Mouse (Mus musculus) adrenal gland, postnatal 25 days (tissue): ENCODE measurements around the gene Etv6. TPM values are rescaled to one million over a fixed set of nuclear protein-coding genes. Genes with fewer than 3 reads are reported as not detected.
"Not testable (repeated sequence)": the region's sequence is repeated elsewhere in the genome, so short reads cannot be mapped to it uniquely, and the experiment has no call there.

Experiments
- DNase-seq: peaks from one replicate; pipeline ENCODE4 v3.0.0; 2021; ENCODE audit warnings: mixed read lengths
- long read RNA-seq: library from polyadenylated mRNA; stranded (forward); transcript quantifications from one replicate; pipeline ENCODE4 v2.0.0, GENCODE M21; 2021
- total RNA-seq: library from RNA; stranded (reverse); gene quantifications from 2 replicates; pipeline ENCODE4 v1.2.3, GENCODE M21; 2021

Etv6 gene
- 40.9 and 66.0 TPM in 2 replicates for total RNA-seq
- long read RNA-seq, full-length matches to known transcripts = 2 of 13 reads
- long read RNA-seq, partial matches to known transcripts = 2 of 13 reads
- long read RNA-seq, other reads (novel, unspliced or antisense) = 9 of 13 reads

DNA sequence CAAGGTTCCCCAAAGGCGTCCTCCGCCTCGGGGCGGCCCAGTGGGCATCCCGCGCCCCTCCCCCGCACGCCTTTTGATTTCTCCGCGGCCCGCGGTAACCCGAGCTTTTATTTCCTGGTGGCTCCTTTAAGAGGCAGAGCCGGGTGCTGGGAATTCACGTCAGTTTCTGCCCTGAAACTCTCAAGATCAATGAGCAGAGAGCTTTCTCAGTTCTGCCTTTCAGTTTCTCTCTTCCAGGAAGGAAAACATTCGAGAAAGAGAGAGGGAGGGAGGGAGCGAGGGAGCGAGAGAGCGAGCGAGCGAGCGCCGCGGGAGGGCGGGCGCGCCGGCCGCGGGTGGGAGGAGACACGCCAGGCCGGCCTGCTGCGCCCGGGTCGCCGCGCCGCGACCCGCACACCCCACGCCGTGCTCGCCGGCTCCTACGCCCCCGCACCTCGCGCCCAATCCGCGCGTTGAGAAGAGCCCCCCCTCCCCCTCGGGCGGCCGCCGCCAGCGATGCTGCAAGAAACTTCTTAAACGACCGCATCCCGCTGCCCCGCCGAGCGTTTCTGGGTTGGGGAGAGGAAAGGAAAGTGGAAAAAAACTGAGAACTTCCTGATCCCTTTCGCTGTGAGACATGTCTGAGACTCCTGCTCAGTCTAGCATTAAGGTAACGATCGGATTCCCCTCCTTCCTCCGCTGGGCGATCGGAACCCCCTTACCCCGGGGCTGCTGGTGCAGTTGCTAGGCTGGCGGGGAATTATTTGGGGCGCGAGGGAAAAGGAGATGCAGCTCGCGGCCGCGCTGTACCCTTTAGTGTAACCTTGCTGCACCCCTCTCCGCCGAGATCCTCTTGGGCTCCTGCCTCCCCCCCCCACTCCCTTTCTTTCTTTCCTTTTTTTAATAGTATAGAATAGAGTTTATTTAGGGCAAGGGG lies at the start of gene Etv6:
Etv6 (plus strand) TSS at position 211 of the 916 bp plus-strand sequence.
- peak; percentile 79 for DNase-seq

DNA sequence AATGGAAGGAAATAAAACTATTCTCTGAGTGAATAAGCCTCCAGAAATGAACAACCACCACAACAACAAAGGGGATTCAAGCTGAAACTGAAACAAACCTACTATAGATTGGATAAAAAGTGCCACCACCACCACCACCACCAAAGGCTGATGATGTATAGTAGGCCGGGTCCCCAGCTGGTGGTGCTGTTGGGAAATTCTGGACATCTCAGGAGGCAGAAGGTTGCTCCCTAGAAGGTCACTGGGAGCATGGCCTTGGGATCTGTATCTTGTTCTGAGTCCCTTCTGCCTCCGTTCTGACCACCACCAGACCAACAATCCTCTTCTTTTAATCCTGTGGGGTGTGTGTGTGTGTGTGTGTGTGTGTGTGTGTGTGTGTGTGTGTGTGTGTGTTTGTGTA lies 49.3 kb upstream of the Etv6 start:
- DNase-seq = peak; percentile 24

DNA sequence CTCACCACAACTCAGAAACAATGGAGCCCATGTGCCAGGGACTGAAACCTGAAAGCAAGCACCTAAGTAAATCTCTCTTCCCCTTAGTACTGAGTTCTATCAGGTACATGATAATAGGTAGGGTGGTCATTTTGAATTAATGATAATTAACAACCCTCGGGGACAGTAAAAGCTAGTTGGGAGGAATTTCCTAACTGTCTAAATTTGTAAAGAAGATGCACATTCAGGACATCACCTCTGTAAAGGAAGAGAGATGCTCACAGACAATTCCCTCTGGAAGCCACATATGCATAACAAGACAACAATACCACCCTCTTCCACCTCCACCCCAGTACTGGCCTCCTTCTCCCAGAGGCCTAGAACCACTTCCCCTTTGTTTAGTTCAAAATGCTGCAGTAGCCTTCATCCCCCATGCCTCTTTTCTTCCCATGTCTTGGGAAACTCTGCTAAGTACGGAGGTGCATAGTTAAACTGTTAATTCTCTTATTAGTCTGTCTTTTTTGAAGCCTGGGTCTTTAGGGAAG lies 48.4 kb upstream of the Etv6 start:
- DNase-seq = no peak

DNA sequence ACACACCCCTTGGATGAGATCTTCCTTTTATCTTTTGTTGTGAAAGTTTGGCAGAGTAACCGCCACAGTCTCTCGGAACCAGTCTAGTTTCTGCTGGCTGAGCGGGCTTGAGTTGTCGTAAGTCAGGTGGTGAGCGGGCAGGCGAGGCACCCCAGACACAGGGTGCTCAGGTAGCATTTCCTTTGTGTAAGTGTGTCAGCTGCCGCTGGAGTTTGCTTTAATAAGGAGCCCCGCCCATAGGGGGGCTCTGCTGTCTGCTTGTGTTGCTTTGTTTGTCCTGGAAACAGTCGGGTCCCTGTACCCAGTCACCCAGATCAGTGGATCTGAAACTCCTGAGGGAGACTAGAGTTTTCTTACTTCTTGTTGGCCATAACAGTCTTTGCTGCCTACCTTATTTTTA lies 47.5 kb upstream of the Etv6 start:
- DNase-seq = no peak

DNA sequence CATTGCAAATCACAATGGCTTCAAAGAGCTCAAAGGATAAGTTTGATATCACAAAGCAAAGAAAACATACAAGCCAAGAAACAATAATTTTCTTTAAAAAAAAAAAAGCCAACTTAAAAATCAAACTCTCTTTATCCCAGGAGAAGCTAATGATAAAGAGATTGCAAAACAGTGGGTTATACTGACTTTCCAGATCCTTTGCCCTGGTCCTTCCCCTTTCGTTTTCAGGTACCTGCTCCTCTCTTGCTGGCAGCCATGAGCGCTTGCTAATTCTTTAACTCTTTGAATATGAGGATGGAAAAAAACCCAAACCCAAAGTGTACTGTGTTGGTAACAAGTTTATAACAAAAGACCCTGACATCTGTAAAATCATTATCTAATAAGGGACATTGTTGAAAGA lies 38.0 kb upstream of the Etv6 start:
- no peak for DNase-seq

DNA sequence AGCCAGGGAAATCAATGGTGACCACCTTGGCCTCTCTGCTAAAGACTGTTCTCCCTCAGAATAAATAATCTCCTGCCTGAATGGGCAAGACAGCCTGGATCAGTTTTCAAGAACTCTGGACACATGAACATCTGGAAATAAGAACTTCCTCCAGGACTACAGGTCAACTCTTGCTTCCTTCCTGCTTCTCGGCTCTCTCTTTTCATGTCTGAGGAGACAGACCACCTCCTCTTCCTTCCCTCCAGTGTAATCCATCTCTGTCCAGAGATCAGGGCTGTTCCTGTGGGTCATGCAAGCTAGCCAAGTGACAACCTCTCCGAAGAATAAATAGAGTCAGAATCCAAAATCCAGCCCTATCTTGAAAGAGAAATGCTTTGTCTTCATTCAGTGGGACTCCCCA lies 37.6 kb upstream of the Etv6 start:
- DNase-seq = no peak

DNA sequence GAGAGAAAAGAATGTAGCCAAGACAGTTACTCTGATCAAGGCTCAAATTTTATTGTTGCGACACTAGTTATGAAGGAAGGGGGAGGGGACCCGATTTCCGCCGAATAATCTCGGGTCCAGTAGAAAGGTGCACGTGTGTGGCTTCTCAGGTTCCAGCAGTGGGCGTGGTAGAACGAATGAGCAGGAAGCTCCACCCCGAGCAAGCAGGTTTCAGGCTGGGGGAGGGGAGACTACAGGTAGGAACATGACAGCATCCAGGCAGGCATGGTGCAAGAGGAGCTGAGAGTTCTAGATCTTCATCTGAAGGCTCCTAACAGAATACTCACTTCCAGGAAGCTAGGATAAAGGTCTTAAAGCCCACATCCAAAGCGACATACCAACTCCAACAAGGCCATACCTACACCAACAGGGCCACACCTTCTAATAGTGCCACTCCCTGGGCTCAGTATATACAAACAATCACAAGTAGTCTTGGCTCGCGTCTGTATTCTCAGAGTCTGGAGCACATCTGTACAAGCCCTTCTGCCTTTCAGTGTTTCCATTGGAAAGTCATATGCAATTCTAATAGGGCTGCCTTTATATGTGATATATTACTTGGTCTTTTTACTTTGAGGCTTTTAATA lies 20.9 kb upstream of the Etv6 start:
- DNase-seq = not testable (repeated sequence)

DNA sequence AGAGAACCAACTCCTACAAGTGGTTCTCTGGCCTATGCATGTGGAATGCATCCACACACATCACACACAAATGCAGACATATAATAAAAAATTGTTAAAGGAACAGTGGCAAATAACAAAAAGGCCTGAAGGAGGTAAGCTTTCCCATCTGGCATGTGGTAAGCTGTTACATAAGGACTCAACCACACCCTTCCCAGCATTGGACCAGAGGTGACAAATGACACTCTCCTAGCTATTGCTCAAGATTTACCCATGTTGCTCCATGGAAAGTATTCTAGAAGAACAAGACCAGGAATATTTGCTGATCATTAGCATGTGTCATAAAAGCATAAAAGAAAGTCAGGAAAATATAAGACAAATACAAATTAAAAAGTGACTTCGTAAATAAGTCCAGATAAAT lies 16.7 kb upstream of the Etv6 start:
- DNase-seq = no peak

DNA sequence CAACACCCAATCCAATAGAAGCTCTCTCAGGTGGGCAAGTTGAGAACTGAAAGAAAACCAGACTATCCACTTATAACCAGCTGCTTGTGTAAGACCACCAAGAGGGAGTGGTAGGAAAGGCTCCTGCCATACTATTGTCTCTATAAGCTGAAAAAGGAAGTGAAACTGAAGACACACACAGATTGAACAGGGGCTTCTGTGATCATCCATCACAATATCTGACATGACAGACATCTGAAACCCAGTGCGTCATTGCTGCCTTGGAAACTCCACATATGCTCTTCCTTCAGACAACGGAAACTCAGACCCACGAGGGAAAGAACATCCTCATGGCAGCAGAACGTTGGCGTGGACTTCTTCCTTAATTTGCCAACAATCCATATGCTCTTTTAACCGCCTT lies 14.7 kb upstream of the Etv6 start:
- DNase-seq = no peak

DNA sequence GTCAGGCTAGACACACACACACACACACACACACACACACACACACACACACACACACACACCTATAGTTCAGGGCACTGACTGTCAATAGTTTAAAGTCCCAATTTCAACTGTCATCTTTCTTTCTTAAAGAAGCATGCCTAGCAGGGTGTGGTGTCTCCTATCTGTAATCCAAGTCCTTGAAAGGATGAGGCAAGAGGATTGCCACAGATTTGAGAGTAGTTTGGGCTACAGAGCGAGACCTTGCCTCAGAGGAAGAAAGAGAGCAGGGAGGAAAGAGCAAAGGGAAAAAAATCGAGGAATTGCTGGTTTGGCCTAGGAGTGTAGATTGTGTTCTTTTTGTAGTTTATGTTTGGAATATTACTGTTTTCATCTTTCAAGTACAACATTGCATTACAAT lies 9.2 kb upstream of the Etv6 start:
- no peak for DNase-seq

DNA sequence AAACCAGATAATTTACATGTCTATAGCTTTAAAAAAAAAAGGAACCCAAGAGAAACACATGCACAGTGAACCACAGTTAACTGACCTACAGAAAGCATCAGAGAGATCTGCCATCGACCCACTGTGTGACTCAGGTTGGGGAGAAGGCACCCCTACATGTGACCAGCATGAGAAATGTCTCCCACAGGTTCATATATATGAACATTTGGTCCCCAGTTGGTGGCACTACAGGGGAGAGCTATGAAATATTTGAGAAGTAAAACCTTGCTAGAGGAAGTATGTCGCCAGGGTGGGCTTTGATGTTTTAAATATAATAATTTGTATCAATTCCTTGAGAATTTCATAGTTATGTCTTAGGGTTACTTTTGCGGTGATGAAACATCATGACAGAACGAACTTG lies 8.5 kb upstream of the Etv6 start:
- DNase-seq = no peak

DNA sequence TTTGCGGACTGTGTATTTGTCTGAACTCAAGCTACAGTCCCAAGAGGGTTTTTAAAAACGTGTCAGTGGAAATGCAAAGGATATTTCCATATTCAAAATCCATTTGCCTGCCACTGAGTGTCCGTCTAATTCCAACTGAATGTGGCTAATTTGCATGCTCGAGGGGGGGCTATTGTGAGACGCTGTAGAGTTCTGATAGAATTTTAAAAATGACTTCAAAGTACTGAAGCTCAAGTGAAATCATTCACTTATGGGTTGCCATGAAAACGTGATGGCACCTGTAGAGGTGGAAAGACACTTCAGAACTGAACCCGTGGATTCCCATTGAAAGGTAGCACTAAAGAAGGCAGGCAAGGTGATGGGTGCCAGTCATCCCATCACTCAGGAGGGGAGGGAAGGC lies 3.0 kb upstream of the Etv6 start:
- DNase-seq = no peak

DNA sequence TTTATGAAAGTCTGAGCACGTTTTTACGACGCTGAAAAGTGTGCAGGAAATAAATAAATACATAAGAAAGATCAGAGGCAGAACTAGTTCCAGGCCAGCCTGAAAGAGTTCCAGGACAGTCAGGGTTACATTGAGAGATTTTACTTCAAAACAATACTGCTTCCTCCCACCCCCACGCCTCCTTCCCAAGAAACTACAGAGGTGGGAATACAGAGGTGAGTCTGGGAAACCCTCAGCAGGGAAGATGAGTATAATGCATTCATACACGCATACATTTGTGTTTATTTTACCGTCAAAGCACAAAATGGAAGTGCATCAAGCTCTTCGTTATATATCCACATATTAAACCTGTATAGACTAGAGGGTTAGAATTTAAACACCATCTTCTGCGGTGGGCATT lies 1.1 kb upstream of the Etv6 start:
- DNase-seq = no peak

DNA sequence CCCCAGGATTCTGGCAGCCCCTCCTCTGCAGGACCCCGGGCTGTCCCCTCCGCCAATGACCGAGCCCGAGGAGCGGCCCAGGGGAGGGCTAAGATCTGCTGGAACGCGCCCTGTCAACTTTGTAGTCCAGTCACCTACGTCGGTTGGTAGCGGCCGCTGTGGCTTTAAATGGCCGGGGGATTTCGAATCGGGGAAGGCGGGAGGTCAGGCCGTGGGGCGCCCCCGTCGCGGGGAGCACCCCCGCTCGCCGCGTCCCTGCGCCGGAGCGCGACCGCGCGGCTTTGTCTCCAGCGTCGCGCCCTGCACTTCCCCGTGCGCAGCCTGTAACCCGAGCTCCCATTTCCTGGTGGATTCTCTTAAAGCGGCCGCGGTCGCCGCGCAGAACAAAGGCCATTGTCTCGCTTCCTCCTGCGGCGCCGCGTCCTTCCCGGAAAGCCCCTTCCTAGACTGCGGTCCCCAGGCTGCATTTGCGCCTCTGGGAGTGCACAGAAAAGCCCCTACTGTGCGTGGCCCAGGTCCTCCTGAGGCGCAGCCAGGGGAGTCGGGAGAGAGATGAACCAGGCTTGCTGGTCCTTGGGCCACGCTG lies 503 bp upstream of the Etv6 start:
- DNase-seq = peak; percentile 78

DNA sequence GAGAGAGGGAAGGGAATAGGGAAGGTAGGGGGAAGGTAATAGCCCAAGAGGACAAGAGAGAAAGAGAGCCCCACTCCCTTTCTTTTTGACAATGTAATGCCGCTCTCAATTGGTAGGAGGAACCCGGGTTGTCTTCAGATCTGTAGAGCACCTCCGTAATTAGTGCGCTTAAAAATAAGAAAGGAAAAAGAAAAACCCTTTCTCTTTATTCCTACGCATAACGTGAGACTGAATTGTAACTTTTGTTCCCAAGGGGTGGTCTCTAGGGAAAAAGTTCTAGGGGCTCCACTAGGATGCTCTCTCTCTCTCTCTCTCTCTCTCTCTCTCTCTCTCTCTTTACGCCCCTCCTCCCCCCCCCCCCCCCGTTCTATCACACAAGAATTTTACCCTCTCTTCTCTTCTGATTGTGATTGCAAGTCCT lies 1.0 kb downstream of the Etv6 start:
- no peak for DNase-seq

DNA sequence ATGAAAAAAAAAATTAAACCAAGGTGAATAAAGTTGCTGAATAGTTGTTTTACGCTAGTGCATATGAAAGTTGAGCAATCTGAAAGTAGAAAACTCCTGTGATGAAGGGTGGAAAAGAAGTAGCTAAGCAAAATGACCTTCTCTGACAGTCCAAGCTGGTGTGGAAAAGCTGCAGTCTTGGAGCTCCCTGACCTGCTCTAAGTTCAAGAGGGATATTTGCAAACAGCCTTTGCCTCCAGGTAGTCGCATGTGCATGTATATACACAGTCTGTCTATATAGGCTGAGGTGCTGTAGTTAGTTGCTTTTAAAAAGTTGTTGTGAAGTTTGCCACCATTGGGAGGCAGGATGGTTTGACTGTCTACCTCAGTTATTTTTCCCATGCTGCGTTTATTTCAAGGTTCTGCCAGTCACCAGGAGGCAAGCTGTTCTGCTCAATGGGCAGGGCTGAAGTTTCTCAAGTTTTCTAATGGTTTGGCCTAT lies 1.5 kb downstream of the Etv6 start:
- no peak for DNase-seq

DNA sequence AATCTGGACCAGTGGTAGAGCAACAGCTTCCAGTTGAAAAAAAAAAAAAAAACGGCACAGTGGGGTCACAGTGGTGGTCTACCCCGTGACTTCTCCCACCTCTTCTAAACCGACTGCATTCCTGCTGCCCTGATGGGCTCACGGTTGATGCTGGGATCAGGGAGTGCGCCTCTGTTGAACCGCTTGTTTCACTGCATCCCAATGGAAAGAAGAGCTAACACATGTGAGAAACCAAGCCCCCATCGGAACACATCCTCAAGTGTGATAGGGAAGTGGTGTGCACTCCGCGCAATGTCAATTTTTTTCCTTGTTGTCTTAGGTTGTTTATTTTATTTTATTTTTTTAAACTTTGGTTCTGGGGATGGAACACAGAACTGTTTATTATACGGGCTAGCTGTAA lies 2.5 kb downstream of the Etv6 start:
- DNase-seq = no peak

DNA sequence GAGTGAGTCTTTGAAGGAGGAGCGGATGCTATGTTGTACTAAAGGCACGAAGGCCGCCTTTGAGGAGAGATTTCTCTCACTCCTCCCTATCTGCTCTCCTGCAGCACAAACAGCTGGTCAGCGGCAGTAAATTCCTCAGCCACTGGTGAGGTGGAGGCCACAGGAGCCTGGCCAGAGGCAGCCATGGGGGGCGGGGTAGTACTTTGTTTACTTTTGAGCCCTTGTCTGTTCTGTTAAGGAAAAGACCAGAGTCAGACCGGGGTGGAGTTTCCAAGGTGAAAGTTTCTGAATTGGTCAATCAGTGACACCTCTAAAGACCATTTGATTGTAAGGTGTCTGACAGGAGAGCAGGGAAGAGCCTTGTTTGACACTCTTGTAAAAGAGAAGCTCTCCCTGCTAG lies 3.4 kb downstream of the Etv6 start:
- DNase-seq = peak; percentile 52

DNA sequence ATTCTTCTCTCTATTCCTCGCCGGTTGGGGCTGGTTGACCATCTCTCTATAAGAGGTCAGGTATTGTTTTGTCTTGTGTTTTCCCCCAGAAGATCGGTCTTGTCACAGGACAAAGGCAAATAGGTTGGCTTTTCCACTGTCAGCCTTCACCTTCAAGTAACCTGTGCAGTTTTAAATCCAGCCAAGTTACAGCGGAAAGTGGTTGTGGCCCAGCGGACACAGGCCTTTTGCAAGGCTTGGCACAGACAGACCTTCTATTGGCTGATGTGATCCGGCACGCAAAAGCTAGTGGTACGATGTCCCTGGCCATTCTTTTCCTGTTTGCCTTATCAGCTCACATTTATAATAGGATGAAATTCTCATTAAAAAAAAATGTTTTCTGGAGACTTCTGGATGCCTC lies 3.9 kb downstream of the Etv6 start:
- DNase-seq = no peak

DNA sequence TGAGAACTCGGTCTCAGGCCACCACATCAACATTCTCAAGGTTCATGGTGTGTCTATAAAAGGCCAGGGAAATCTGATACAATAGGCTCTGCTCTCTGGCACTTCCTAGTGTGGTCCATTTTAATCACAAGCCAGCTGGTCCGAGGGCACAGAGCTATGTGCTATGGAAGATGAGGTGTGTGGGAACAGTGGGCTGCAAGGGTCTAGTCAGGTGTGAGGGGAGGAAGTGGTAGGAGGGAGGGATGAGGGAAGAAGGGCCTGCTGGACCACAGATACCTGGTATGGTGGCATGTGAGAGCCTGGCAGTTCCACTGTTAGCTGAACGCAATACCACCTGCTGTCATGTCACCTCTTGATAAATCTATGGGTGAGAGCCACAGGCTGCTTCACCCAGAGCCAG lies 4.8 kb downstream of the Etv6 start:
- DNase-seq = no peak

DNA sequence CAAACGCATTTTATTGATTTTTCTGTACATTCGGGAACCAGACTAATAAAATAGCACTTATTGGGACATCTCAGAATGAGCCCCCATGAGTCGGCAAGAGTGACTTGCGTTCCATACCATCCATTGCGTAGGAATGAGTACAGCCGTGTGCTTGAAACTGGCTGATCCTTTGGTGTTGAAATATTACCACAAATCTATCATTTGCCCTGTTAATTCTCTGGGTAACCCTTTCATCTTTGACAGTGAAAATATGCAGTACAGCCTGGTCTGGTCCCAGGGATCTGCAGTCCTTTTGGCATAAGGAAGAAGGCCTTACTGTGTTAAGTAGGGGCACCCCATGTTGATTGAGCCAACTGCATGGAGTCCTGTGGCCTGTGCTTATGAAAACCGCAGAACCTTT lies 5.8 kb downstream of the Etv6 start:
- no peak for DNase-seq

DNA sequence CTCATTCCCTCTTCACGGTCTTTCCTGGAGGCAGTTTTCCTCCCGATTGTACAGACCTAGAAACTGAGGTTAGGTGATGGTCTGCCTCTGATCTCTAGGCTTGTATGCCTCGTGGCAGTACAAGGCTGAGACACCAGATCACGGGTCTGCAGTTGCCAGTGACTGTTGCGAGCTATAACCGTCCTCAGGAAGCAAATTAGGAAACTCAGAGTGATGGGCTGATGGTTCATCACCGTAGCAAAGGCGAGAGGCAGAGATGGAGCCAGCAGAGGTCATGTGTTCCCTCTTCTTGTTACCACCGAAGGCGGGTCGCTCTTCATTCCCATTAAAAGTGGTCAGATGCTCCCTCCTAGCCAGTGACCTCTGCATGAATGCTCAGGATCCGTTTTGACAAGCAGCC lies 6.4 kb downstream of the Etv6 start:
- no peak for DNase-seq

DNA sequence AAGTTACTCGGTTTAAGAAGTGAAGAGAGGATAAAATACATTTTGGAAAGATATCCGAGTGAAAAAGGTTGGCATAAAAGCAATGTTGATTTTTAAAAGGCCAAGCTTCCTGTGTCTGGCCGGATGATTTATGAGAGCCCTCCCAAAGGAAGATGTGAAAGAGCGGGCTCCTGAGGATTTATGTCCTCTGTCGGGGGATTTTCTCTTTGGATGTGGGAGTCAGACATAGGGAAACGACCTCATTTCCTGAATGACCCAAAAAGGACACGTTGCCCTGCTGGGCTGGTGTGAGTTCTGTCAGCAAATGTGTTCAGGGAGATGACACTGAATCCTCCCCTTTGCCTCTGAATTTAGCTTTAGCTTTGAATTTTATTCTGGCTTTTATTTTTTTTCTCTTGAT lies 8.0 kb downstream of the Etv6 start:
- DNase-seq = no peak
